Mouse (Mus musculus): ENCODE data around the gene Nat14.
"Not testable (repeated sequence)": the region's sequence is repeated elsewhere in the genome, so short reads cannot be mapped to it uniquely, and the experiment has no call there.

Nat14 gene

GRCm38 (mm10) chr7:4921824-4922482 is at the start of gene Nat14:
Gene Nat14, plus strand, starts transcription at chr7:4922028.
- peak; percentile 55 for DNase-seq (ENCODE audit: low read depth, low spot score)

- DNase-seq (ENCODE audit: low read depth, low spot score): peak; percentile 90
Observed at GRCm38 (mm10) chr7:4876753-4877221, 45.0 kb upstream of the Nat14 start, which contains the start of gene Isoc2a. Gene Isoc2a, plus strand, starts transcription at chr7:4877153.

GRCm38 (mm10) chr7:4877226-4877625 is 44.6 kb upstream of the Nat14 start:
- no peak for DNase-seq (ENCODE audit: low read depth, low spot score)

GRCm38 (mm10) chr7:4878186-4878585 is 43.6 kb upstream of the Nat14 start:
- DNase-seq (ENCODE audit: low read depth, low spot score): no peak

GRCm38 (mm10) chr7:4879036-4879435 is 42.8 kb upstream of the Nat14 start:
- DNase-seq (ENCODE audit: low read depth, low spot score): not testable (repeated sequence)

- no peak for DNase-seq (ENCODE audit: low read depth, low spot score)
Observed at GRCm38 (mm10) chr7:4886680-4887079, 35.1 kb upstream of the Nat14 start.

GRCm38 (mm10) chr7:4895186-4895585 is 26.6 kb upstream of the Nat14 start:
- DNase-seq (ENCODE audit: low read depth, low spot score): no peak

GRCm38 (mm10) chr7:4898851-4899648 is 22.8 kb upstream of the Nat14 start:
- DNase-seq (ENCODE audit: low read depth, low spot score): no peak

- DNase-seq (ENCODE audit: low read depth, low spot score): peak; percentile 44
Observed at GRCm38 (mm10) chr7:4899649-4900522, 21.9 kb upstream of the Nat14 start.

GRCm38 (mm10) chr7:4900523-4900851 is 21.3 kb upstream of the Nat14 start:
- no peak for DNase-seq (ENCODE audit: low read depth, low spot score)

- no peak for DNase-seq (ENCODE audit: low read depth, low spot score)
Observed at GRCm38 (mm10) chr7:4901171-4901570, 20.7 kb upstream of the Nat14 start.

- no peak for DNase-seq (ENCODE audit: low read depth, low spot score)
Observed at GRCm38 (mm10) chr7:4902404-4902803, 19.4 kb upstream of the Nat14 start.

- DNase-seq (ENCODE audit: low read depth, low spot score): no peak
Observed at GRCm38 (mm10) chr7:4906466-4906950, 15.3 kb upstream of the Nat14 start, which contains the start of gene Gm36210. Gene Gm36210, minus strand, starts transcription at chr7:4906516.

- no peak for DNase-seq (ENCODE audit: low read depth, low spot score)
Observed at GRCm38 (mm10) chr7:4911561-4911960, 10.3 kb upstream of the Nat14 start.

- DNase-seq (ENCODE audit: low read depth, low spot score): no peak
Observed at GRCm38 (mm10) chr7:4912248-4912647, 9.6 kb upstream of the Nat14 start.

- peak; percentile 94 for DNase-seq (ENCODE audit: low read depth, low spot score)
Observed at GRCm38 (mm10) chr7:4915007-4915665, 6.7 kb upstream of the Nat14 start, which contains the start of gene Zfp628. Gene Zfp628, plus strand, starts transcription at chr7:4915217.

GRCm38 (mm10) chr7:4915669-4916416 is 6.0 kb upstream of the Nat14 start:
- no peak for DNase-seq (ENCODE audit: low read depth, low spot score)

- no peak for DNase-seq (ENCODE audit: low read depth, low spot score)
Observed at GRCm38 (mm10) chr7:4917494-4917893, 4.3 kb upstream of the Nat14 start.

GRCm38 (mm10) chr7:4918681-4919080 is 3.1 kb upstream of the Nat14 start:
- no peak for DNase-seq (ENCODE audit: low read depth, low spot score)

- no peak for DNase-seq (ENCODE audit: low read depth, low spot score)
Observed at GRCm38 (mm10) chr7:4919096-4919495, 2.7 kb upstream of the Nat14 start.
